Mouse (Mus musculus): ENCODE results near the gene Pdk1.

DNA sequence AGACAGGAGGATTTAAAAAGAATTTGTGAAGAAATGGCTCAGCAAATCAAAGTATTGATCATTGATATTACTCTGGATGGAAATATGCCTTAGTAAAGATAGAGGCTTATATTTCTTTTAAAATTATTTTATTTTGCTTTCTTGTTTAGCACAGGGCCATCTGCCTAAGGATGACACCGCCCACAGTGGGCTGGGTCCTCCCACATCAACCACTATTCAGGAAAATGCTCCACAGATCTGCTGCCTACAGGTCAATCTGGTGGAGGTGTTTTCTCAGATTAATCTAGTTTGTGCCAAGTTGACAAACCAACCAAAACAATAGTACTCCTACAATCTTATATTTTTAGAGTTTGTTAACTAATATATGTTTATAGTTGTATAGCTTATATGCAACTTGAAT is 63.7 kb downstream of the Pdk1 start:
- TF ChIP-seq POLR2A (IDR thresholded peaks at IDR 0.05; ENCODE audit: control insufficient read depth in 1 of 2, insufficient read depth in 1 of 2, low read depth in 1 of 2, low read length in 2 of 2, poor library complexity in 1 of 2) (no peak), TBP (IDR thresholded peaks at IDR 0.05; ENCODE audit: low read depth, low read length) (no peak), CTCF (IDR thresholded peaks at IDR 0.05 in 2 of 3, conservative IDR thresholded peaks at IDR 0.05 in 1 of 3; ENCODE audit: control insufficient read depth in 1 of 3, insufficient read depth in 1 of 3, low read depth in 2 of 3, low read length in 3 of 3, poor library complexity in 1 of 3, severe bottlenecking in 1 of 3) (no peak), GATA1 (IDR thresholded peaks at IDR 0.05; ENCODE audit: low read depth, low read length) (no peak), POLR2AphosphoS5 (IDR thresholded peaks at IDR 0.05; ENCODE audit: borderline replicate concordance, low read depth, low read length) (no peak), UBTF (IDR thresholded peaks at IDR 0.05; ENCODE audit: borderline replicate concordance, insufficient read depth, low read depth, low read length) (no peak), ZMIZ1 (IDR thresholded peaks at IDR 0.05; ENCODE audit: low read depth, low read length) (no peak), MYC (IDR thresholded peaks at IDR 0.05; ENCODE audit: low read depth, low read length) (no peak), BHLHE40 (IDR thresholded peaks at IDR 0.05; ENCODE audit: borderline replicate concordance, low read depth, low read length) (no peak), MXI1 (IDR thresholded peaks at IDR 0.05; ENCODE audit: low read depth, low read length) (no peak), CHD1 (IDR thresholded peaks at IDR 0.05; ENCODE audit: low read depth, low read length) (no peak), JUND (IDR thresholded peaks at IDR 0.05; ENCODE audit: low read depth, low read length) (no peak)

All from MEL (cell line).